Mouse (Mus musculus) spleen, embryonic (tissue): ENCODE measurements around the gene 1110032F04Rik.
"Not testable (repeated sequence)": the region's sequence is repeated elsewhere in the genome, so short reads cannot be mapped to it uniquely, and the experiment has no call there.

ENCODE experiments used
- CTCF ChIA-PET: fragments of 350-600 bp; sonication (Branson Sonifier 250); formaldehyde crosslinking; loops from one replicate; lab custom pipeline; 2022; lab: Charles Lee

1110032F04Rik gene

GRCm38 (mm10) chr3:68869211-68869690 lies at the start of gene 1110032F04Rik:
Gene 1110032F04Rik (plus strand): TSS chr3:68869586.
- CTCF ChIA-PET, result no interaction called here

DNA sequence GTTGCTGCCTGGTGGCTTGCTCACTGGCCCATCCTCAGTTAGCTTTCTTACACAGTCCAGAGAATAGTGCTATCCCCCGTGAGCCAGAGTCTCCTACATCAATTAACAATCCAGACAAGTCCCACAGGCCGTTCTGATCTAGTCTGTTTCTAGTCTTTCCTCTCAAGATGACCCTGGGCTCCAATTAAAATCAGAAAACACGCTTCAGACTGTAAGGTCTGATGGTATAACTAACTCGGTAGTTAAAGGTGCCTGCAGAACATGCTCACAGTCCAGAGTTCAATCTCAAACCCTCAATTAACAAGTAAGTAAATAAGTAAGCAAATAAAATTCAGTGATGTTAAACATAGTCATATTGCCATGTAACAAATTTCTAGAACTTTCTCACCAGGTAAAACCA lies 48.0 kb upstream of the 1110032F04Rik start:
- CTCF ChIA-PET, result no interaction called here

GRCm38 (mm10) chr3:68821926-68822341 lies 47.5 kb upstream of the 1110032F04Rik start:
- CTCF ChIA-PET, result no interaction called here

GRCm38 (mm10) chr3:68823876-68824764 lies 45.3 kb upstream of the 1110032F04Rik start:
- CTCF ChIA-PET, result no interaction called here

DNA sequence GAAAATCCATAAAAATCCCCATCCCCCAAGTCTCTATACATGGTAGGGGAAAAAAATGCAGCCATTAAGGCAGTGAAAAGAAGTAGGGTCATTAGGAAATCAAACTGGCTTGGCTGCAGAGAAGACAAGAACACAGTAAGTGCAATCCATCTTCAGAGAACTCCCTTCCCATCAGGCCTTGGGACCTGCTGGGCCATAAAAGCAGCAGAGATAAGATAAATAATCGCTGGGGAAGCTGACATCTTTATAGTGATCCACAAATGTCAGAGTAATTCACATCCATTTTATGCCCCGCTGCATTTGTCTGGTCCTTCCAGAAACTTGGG lies 44.7 kb upstream of the 1110032F04Rik start:
- CTCF ChIA-PET, result interaction anchor here (0.5 kb wide), 1 partner anchor 119 kb away, joined by 3 read pairs; no protein-coding TSS in a partner anchor

DNA sequence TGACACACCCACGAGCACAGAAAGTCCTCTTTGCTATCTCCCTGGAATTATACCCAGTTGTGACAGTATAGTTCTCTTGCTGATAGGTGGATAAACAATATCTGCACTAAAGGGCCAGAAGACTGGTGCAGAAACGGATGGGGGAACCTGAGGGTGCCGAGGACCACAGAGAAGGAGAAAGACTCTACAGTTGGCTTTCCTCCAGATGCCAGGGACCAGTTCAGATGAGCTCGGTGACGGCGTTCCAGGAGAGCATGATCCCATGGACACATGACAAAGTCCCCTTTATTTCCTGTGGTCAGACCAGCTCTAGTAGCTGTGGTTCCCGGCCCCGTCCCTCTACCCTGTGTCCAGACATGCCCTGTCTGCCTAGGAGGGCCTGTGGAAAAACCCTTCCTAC lies 44.2 kb upstream of the 1110032F04Rik start:
- CTCF ChIA-PET, result interaction anchor here (0.5 kb wide), 1 partner anchor 120 kb away, joined by 3 read pairs; no protein-coding TSS in a partner anchor

DNA sequence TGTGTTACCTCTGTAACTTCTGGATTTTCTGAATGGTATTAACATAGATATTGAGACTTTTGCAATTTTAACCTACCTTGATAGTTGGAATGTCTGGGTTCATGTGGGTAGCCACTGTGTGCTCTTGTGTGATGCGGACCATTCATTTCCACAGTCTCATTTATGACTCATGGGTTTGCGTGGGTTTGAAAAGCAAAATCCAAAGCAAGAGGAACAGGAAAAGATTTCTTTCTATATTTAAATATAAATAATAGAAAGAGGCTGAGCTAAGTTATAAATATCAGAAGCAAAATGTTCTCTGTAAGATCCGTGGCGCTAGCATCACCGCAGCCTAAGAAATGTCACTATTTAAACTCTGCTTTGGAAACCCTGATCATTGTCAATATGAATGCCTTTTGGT lies 41.7 kb upstream of the 1110032F04Rik start:
- CTCF ChIA-PET, result no interaction called here

- CTCF ChIA-PET, result interaction anchor here (0.6 kb wide), 1 partner anchor 12 kb away, joined by 3 read pairs; no protein-coding TSS in a partner anchor
Observed at GRCm38 (mm10) chr3:68829944-68830343, 39.4 kb upstream of the 1110032F04Rik start.

DNA sequence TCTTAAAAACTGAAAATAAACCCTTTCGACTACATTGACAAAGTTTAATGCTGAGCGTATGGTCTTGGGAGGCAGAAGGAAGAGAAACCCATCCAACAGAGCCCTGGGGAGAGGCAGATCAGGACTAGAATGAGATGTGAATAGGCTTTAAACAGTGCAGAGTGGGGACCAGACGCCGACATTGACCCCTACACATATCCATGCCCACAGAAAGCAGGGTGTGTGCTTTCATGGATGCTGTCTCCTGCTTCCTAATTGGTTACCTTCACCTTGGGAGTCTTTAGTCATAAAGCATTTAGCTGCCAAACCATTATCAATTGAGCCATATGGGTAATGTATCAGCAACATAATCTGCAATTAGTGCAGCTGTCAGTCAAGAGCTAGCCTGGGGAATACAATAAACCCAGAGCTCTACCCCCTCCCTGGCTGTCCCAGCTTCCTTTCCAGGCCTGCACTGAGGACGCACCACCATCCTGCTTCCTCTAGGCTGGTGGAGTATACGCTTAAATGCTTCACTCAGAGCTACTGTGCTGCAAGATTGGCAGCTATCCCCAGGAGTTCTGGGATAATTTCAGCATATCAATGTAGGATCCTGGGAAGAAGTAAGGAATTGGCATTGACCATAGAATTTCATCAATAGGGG lies 32.4 kb upstream of the 1110032F04Rik start:
- CTCF ChIA-PET, result no interaction called here

DNA sequence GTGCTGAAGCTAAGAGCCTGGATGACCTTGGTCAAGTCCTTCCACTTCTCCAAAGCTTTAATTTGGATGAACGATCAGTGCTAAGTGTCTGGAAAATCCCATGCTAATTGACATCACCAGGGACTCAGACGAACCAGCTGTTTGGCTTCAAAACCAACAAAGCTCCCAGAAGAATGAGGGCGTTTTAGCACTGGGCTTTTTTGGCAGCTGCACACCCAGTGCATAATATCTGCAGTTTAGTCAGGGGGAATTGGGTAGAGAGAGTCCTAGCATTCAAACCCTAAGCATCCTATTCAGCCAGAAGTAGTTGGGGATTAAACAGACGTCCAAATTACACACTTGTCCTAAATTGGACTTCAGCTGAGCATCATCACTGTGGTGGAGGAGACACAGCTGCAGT lies 29.2 kb upstream of the 1110032F04Rik start:
- CTCF ChIA-PET, result no interaction called here

GRCm38 (mm10) chr3:68844025-68844424 lies 25.4 kb upstream of the 1110032F04Rik start:
- CTCF ChIA-PET, result no interaction called here

DNA sequence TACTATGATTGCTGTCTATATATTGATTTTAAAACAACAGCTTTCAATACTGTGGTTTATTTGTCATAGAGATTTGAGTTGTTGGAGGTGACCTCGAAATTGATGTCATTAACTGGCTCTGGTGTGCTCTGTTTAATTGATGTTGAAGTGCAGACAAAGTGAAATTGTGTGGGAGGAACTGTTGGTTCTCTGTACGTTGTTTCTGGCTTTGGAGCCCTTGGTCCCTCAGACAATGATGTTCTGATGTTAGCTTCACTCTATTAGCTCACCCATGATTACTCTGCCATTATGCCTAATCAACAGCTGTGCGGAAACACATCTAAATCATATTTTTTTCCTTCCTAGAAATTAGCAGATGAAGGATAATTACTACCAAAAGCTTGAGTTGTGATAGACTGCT lies 21.1 kb upstream of the 1110032F04Rik start:
- CTCF ChIA-PET, result no interaction called here

DNA sequence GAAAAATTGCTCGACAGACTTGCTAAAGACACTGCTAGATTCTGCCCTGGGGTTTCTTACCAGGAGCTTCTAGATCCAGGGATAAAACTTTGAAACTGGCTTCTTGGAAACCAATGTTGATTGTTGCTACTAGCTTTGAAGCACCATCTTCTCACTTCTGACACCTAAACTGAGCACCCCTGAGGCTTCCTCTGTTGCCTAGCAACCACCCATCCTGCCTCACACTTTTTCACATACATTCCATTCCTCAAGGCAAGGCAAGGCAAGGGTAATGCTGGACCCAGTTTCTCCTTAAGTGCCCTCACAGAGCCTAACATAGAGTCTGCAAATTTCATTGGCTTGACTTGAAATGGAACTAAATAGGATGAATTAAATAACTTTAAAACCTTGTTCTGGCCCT lies 17.0 kb upstream of the 1110032F04Rik start:
- CTCF ChIA-PET, result interaction anchor here (1.1 kb wide), 1 partner anchor 18 kb away, joined by 8 read pairs; no protein-coding TSS in a partner anchor

GRCm38 (mm10) chr3:68869691-68870567 lies 543 bp downstream of the 1110032F04Rik start:
- CTCF ChIA-PET, result interaction anchor here (0.5 kb wide), 1 partner anchor 18 kb away, joined by 8 read pairs; no protein-coding TSS in a partner anchor

- CTCF ChIA-PET, result no interaction called here
Observed at GRCm38 (mm10) chr3:68870568-68870950, 1.2 kb downstream of the 1110032F04Rik start.

GRCm38 (mm10) chr3:68874079-68874478 lies 4.7 kb downstream of the 1110032F04Rik start:
- CTCF ChIA-PET, result no interaction called here

DNA sequence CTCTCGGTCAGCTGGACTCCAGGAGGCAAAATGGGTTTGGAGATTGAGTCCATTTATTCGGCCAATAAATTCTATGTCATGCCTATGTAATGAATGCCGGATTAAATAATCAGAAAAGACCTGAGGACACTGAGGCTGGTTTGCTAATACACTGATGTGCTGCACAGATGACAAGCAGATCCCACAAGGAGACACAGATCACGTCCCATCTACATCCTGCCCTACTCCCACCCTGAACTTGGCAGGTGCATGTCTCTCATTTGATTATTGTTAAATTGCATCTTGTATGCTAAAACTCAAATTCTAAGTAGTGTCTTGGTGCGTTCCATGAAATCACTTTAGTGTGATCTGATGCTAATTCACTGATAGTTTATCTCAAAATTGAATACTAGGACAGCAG lies 17.5 kb downstream of the 1110032F04Rik start:
- CTCF ChIA-PET, result no interaction called here

- CTCF ChIA-PET, result no interaction called here
Observed at GRCm38 (mm10) chr3:68895426-68895825, 26.0 kb downstream of the 1110032F04Rik start.

- CTCF ChIA-PET, result no interaction called here
Observed at GRCm38 (mm10) chr3:68897154-68897553, 27.8 kb downstream of the 1110032F04Rik start.

- CTCF ChIA-PET, result not testable (repeated sequence)
Observed at GRCm38 (mm10) chr3:68902636-68903035, 33.2 kb downstream of the 1110032F04Rik start.
